Mouse (Mus musculus) liver, embryonic 14.5 days (tissue): ENCODE measurements around the gene Gm11992. TPM values are rescaled to one million over a fixed set of nuclear protein-coding genes. Genes with fewer than 3 reads are reported as not detected.
A peak's percentile ranks its signal among the peaks of the same experiment; 100 is the strongest.

ENCODE experiments used
- ATAC-seq: fragments of 200-750 bp; cut with Nextera tagmentation; 2 replicates; pipeline ENCODE4 v1.8.0; 2017; ENCODE audit warnings: moderate number of reproducible peaks, mild to moderate bottlenecking, moderate library complexity; ENCODE audit not compliant: insufficient read depth
- DNase-seq, 3 experiments: peaks; one replicate each; pipeline ENCODE4 v3.0.0-alpha.2; 2012 to 2013; ENCODE audit warnings: low read depth in 3 of 3, low spot score in 3 of 3
- H3K27ac ChIP-seq: fragments of 300-500 bp; sonication (generic); 2 replicates; pipeline ENCODE4 v1.5.1; 2014; ENCODE audit warnings: moderate library complexity, mild to moderate bottlenecking, control low read depth, inconsistent platforms
- H3K27me3 ChIP-seq: fragments of 300-500 bp; sonication (generic); 2 replicates; pipeline ENCODE4 v1.6.1; 2014; ENCODE audit warnings: mild to moderate bottlenecking, low read length, moderate library complexity; ENCODE audit not compliant: control insufficient read depth, insufficient read depth
- H3K36me3 ChIP-seq: fragments of 300-500 bp; sonication (generic); replicated peaks from 2 replicates; pipeline ENCODE4 v1.6.1; 2014; ENCODE audit warnings: low read depth; ENCODE audit not compliant: control insufficient read depth, insufficient read depth
- H3K4me1 ChIP-seq, 2 experiments: fragments of 200-500 bp in 1 of 2; fragments of 300-500 bp in 1 of 2; sonication (generic) in 1 of 2; replicated peaks; 2 replicates each; pipeline ENCODE4 v1.6.1; 2012 to 2014; ENCODE audit warnings: antibody characterized with exemption in 1 of 2, inconsistent platforms in 1 of 2, low read length in 1 of 2; ENCODE audit not compliant: control insufficient read depth in 2 of 2, insufficient read depth in 2 of 2
- H3K4me2 ChIP-seq: fragments of 300-500 bp; sonication (generic); 2 replicates; pipeline ENCODE4 v1.6.1; 2014; ENCODE audit warnings: low read depth, mild to moderate bottlenecking, control low read depth, moderate library complexity
- H3K4me3 ChIP-seq, 2 experiments: fragments of 200-500 bp in 1 of 2; fragments of 300-500 bp in 1 of 2; sonication (generic) in 1 of 2; 2 replicates each; pipeline ENCODE4 v1.5.1; 2012 to 2014; ENCODE audit warnings: low read depth in 2 of 2, low read length in 2 of 2, mild to moderate bottlenecking in 2 of 2, control low read depth in 1 of 2, inconsistent platforms in 1 of 2, moderate library complexity in 1 of 2; ENCODE audit not compliant: insufficient read depth in 1 of 2
- H3K9ac ChIP-seq: fragments of 300-500 bp; sonication (generic); replicated peaks from 2 replicates; pipeline ENCODE4 v1.6.1; 2014; ENCODE audit warnings: mild to moderate bottlenecking, control low read depth, moderate library complexity
- H3K9me3 ChIP-seq: fragments of 300-500 bp; sonication (generic); 2 replicates; pipeline ENCODE4 v1.6.1; 2016; ENCODE audit warnings: low read length, mixed read lengths; ENCODE audit not compliant: control insufficient read depth
- CTCF ChIP-seq: IDR thresholded peaks from 2 replicates; pipeline ENCODE4 v1.5.1; 2016; ENCODE audit warnings: antibody characterized with exemption, low read depth, control low read depth
- EP300 ChIP-seq: IDR thresholded peaks from 2 replicates; pipeline ENCODE4 v1.6.1; 2016; ENCODE audit warnings: antibody characterized with exemption, low read depth
- WGBS: fragments of 180-500 bp; shearing (Covaris S2); extraction: QIAGEN DNeasy Blood & Tissue Kit; methylation state at CpG from one replicate; pipeline ENCODE4 v1.1.7; 2014; ENCODE audit not compliant: insufficient replicate concordance; 5-methylcytosine and 5-hydroxymethylcytosine counted together
- polyA plus RNA-seq, 2 experiments: library from polyadenylated mRNA; depleted of rRNA in 1 of 2; stranded (reverse) in 1 of 2; unstranded in 1 of 2; fragments of >200 nt; fragmentation: Nextera tagmentation in 1 of 2; extraction: Ambion mirVana in 1 of 2; gene quantifications; 2 replicates each; pipeline versions ENCODE4 v1.2.1 to v1.2.3; 2012 to 2014

Gm11992 gene
- polyA plus RNA-seq, 2 experiments, result 0.04 to 0.09 TPM

DNA sequence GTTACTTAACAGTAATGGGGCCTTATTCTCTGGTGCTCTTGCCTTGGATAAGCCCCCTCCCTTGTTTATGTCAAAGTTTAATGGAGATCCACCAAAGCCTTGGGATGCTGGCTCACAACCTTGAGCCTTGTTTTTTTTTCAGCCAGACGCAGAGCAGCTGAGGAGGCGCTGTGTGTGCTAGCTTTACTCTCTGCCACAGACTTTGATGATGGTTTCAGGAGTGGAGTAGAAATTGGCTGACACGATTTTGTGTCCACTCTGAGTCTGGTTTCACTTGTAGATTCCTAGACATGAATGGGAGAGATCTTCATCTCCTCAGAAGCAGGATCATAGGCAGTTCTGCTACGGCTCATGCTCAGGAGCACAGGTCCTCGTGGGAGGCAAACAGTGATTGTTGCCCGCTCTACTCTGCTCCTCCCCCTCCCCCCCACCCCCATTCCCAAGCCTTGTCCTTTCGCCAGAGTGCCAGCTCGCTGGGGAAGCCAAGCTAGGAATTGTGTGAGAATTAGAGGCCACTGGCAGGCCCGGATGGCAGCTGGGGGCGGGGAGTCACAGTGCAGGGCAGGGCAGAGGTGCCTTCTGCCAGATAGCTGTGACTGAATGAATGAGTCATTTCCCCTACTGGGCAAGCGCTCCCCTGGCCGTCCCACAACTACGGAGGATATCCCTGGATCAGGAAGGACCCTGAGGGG is 69.1 kb downstream of the Gm11992 start:
- Histone ChIP-seq H3K4me2 (peak overlapping the region; percentile 62), H3K9me3 (no peaks in the 10 kb centered on the region), H3K4me3 (peak overlapping the region in 1 of 2 experiments; percentile 32; a peak in 1 of 4 replicates), H3K27me3 (peaks cover 24% of the 10 kb centered on the region), H3K4me1 (peaks cover 0 to 11% of the 10 kb centered on the region in 2 experiments; a peak in 2 of 4 replicates), H3K36me3 (no peaks in the 10 kb centered on the region), H3K9ac (no peak overlapping the region), H3K27ac (no peak overlapping the region)
- no peak for TF ChIP-seq EP300
- no peak for TF ChIP-seq CTCF
- ATAC-seq (peak; percentile 74; the same call in 1 of the 2 replicates), DNase-seq (no peak)
- 5% methylated on average over 13 of the region's 13 CpGs for WGBS

DNA sequence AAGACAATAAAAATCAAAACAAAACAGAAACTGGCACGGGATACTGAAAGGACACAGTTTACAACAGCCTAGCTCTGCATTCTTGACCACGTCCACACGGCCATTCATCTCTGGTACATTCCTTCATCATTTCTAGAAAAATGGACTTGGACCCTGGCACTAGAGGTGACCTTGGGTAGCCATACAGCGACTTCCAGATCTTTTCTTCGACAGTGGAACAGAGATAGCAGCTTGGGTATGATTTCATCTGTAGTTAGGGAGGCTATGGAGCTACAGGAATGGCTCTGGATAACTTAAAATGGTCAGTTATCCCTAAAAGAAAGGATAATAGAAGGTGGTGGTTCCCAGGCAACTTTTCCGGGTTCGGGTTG is 69.6 kb downstream of the Gm11992 start, which contains the start of gene Upp1:
Upp1 (plus strand) TSS at position 54 of the 371 bp plus-strand sequence.
- Histone ChIP-seq H3K4me3 (peak within 1 kb of the TSS; percentile 13 to 32; a peak in 3 of 4 replicates), H3K9me3 (no peaks in the 10 kb centered on the region), H3K27me3 (peaks cover 24% of the 10 kb centered on the region), H3K4me2 (peak within 1 kb of the TSS; percentile 62), H3K36me3 (no peaks in the 10 kb centered on the region), H3K27ac (no peak within 1 kb of the TSS), H3K9ac (no peak within 1 kb of the TSS), H3K4me1 (peaks cover 0 to 11% of the 10 kb centered on the region in 2 experiments; a peak in 2 of 4 replicates)
- under 1% methylated on average over 7 of the region's 7 CpGs for WGBS
- ATAC-seq (no peak), DNase-seq (no peak)
- no peak for TF ChIP-seq EP300
- TF ChIP-seq CTCF, result no peak

DNA sequence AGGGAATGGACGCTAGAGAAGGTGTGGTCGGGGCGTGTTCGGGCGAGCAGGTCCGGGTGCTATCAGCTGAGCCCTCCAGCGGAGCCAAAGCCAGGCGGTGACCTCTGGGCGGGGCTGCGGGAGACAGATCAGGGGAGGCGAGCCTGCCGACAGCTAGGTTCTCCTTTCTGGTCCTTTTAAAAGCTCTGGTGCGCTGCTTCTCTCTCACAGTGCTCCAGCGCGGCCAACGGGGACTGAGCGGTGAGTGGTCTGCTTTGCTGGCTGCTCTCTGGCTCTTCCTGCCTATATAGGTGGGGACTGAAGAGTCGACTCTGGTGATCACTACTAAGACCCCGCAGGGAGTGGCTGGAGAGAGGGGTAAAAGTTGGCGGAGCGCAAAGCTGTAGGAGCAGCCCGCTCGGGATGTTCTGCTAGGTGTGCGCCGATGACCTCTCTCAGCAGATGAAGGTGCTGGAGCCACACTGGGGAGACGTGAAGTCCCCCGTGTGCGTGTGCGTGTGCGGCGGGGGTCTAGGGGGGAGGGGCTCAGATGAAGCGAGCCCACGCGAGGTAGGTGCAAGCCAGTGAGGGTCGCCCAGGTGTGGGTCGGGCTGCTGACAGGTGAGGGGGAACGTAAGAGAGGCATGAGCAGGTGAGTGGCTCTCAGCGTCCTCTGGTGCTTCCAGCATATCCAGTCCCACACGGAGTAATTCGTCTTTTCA is 70.2 kb downstream of the Gm11992 start:
- Histone ChIP-seq H3K4me2 (peak overlapping the region; percentile 62), H3K4me1 (peaks cover 0 to 11% of the 10 kb centered on the region in 2 experiments; a peak in 2 of 4 replicates), H3K36me3 (no peaks in the 10 kb centered on the region), H3K9me3 (no peaks in the 10 kb centered on the region), H3K9ac (no peak overlapping the region), H3K27ac (no peak overlapping the region), H3K4me3 (peak overlapping the region; percentile 13 to 32; a peak in 3 of 4 replicates), H3K27me3 (peaks cover 24% of the 10 kb centered on the region)
- under 1% methylated on average over 40 of the region's 40 CpGs for WGBS
- ATAC-seq, result peak; percentile 70; the same call in 1 of the 2 replicates
- TF ChIP-seq EP300 (no peak), CTCF (no peak)
- DNase-seq, result peak in 1 of 3 experiments; percentile 16

Other genes with a start within 250 kb of the Gm11992 start
- gene Pkd1l1, start 75.3 kb upstream of the Gm11992 start, polyA plus RNA-seq (2012; rRNA removed), result 0.22 and 0.23 TPM in 2 replicates
- gene Pkd1l1, start 75.3 kb upstream of the Gm11992 start, polyA plus RNA-seq (2014; fragmentation: Nextera tagmentation; extraction: Ambion mirVana), result 0.08 and 0.11 TPM in 2 replicates
- gene Hus1, start 37.4 kb upstream of the Gm11992 start, polyA plus RNA-seq (2012; rRNA removed), result 6.7 and 7.8 TPM in 2 replicates
- gene Hus1, start 37.4 kb upstream of the Gm11992 start, polyA plus RNA-seq (2014; fragmentation: Nextera tagmentation; extraction: Ambion mirVana), result 8.8 and 9.6 TPM in 2 replicates
- not detected in 2 replicates for gene Sun3, start 397 bp downstream of the Gm11992 start, polyA plus RNA-seq (2012; rRNA removed)
- not detected in 2 replicates for gene Sun3, start 397 bp downstream of the Gm11992 start, polyA plus RNA-seq (2014; fragmentation: Nextera tagmentation; extraction: Ambion mirVana)
- 1.1 TPM in 2 replicates for gene Upp1, start 69.5 kb downstream of the Gm11992 start, polyA plus RNA-seq (2012; rRNA removed)
- 1.4 and 1.8 TPM in 2 replicates for gene Upp1, start 69.5 kb downstream of the Gm11992 start, polyA plus RNA-seq (2014; fragmentation: Nextera tagmentation; extraction: Ambion mirVana)
- gene Abca13, start 143.3 kb downstream of the Gm11992 start, polyA plus RNA-seq (2012; rRNA removed), result 0.06 and 0.10 TPM in 2 replicates
- 0.06 and 0.11 TPM in 2 replicates for gene Abca13, start 143.3 kb downstream of the Gm11992 start, polyA plus RNA-seq (2014; fragmentation: Nextera tagmentation; extraction: Ambion mirVana)